Mouse (Mus musculus) right cerebral cortex, adult 18-20 months (tissue): ENCODE data around the gene Pum2.

Source experiments
- DNase-seq: peaks from one replicate; pipeline ENCODE4 v3.0.0; 2022; ENCODE audit warnings: mixed read lengths

Pum2 gene

DNA sequence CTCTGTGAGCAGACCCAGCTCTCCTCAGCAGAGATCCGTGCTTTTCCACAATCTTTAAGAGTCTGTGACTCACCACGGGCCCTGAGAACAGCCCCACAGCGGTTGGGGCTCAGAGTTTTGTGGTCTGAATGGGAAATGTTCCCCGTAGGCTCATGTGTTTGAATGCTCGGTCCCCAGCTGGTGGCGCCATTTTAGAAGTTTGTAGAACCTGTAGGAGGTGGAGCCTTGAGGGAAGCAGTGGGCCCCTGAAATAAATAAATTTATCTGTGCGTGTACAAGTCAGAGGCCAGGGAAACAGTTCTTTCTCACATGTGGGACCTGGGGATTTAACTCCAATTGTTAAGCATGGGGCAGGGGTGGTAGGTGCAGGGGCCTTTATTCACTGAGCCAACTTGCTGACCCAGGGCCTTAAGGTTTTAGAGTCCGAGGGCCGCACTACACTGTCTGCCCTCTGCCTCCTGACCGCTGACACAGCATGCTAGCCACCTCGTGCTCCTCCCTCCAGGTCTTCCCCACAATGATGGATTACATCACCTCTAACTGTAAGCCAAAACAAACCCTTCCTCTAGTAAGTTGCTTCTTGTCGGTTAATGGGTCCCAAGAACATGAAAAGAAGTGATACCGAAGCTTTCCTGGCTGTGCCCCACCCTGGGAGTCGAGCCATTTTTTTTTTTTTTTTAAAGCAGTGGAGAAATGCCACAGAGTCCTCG, 90.4 kb downstream of the Pum2 start:
- DNase-seq, result no peak

DNA sequence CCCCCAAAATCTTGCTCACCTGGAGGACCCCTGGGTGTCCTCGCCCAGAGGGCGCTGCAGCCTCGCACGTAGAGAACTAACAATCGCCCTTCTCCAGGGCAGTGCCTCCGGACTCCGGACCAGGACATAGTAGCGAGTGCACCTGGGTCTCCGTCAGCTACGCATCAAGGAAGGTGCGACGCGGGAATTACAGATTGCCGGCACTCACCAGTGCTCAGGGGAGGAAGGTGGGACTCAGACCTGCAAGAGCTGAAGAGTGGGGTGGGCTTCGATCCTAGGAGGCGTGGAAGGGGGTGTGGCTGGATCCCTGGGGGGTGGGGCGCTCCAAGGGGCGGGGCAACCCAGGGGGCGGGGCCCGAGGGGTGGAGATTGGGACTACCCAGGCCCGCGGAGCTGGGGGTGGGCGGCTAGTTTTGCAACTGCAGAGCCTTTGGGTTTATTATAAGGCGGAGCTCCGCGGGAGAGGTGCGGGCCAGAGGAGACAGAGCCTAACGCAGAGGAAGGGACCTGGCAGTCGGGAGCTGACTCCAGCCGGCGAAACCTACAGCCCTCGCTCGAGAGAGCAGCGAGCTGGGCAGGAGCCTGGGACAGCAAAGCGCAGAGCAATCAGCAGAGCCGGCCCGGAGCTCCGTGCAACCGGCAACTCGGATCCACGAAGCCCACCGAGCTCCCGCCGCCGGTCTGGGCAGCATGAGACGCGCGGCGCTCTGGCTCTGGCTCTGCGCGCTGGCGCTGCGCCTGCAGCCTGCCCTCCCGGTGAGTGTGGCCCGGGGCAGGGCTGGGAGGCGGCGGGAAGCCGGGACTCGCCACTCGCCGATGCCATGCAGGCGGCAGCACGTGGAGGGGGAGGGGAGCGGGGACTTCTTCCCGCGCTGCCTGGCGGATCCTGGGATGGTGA, 97.3 kb downstream of the Pum2 start, which contains the start of gene Sdc1:
Gene Sdc1, plus strand, starts transcription at position 378 of the 898 bp plus-strand sequence.
- DNase-seq, result peak; percentile 30

DNA sequence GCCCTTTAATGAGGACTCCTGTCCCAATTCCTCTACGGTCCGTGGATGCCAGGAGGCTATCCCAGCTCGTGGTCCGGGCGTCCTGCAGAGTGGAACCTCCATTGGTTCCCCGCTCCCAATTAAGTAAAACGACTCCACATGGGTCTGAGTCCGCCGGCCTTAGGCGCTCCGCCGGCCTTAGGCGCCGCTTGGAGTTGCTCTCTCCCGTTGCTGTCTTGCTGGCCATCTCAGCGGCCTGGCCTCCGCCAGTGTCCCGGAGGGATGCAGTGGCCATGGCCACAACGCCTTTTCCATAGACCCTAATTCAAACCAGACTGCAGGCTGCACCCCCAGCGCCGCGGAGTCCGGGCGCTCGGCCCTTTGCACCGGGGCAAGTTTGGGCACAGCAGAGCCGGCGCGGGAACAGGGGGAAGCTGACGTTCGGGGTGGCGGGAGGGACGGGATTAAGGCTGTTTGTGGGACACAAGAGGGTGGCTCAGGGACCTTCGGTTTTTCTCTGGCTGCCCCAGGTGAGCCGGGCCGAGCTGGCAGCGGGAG, 98.0 kb downstream of the Pum2 start:
- DNase-seq, result no peak

DNA sequence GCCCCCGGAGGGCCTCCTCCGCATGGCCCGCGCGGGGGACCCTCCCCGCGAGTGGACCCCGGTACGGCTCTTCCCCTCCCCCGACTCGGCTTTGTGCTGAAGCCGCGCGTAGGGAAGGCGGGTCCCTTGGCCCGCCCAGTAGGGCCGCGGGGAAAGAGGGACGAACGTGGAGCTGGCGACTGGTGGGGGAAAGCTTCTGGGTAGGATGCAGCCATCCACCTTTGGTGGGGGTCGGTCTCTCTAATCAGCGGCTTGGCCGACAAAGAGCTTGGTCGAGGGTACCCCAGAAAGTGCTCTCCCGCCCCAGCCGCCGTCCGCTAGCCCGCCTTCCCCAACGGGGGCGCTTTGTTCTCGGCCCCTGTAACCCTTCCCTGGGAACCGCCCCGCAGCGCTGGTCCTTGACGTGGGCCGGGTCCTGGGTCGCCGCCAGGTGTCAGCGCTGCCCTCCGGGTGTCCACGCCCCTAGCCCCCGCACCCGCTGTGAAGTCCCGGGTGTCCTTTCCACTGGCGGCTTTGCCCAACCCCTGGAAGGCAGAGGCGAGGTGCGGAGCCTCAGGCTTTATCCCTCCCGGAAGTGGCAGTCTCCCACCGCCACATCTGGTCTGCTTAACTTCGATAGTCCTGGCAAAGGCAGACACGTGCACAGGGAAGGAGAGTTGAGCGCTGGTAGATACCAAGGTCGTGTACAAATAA, 98.7 kb downstream of the Pum2 start:
- no peak for DNase-seq

DNA sequence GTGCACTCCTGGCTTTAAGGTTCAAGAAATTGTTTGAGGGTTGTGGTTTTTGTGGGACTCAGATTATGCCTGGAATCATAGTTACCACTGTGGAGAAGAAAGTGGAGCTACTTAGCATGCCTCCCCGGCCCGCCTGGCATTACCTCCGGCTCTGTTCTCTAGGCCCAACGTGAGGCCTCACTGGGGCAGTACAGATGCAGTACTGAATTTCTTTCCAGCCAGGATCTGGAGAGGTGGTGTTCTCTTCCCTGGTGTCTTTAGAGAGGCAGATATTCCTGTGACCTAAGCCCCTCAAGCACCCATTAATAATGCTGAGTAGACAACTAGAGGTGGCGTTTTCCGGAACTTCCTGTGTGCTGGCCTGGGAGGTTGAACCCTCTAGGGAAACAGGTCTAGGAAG, 99.4 kb downstream of the Pum2 start:
- DNase-seq, result no peak

GRCm38 (mm10) chr12:8774183-8774582, 100.2 kb downstream of the Pum2 start:
- no peak for DNase-seq

DNA sequence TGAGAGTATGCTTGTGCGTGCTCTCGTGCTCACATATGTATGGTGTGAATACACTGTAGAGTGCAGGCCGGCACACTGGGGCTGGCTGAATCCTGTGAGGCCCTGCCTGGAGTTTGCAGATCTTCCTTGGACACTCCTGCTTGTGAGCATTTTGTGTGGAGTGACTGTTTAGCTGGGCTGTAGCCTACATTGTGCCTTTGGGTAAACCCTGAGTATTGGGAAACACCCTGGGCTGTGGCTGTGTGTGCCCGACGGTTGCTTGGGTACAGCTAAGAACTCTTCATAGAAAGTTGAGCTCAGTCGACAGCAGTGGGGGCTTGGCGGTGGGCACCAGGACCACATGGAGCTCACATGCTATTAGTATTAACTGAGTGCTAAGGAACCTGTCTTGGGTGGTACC, 102.3 kb downstream of the Pum2 start:
- DNase-seq, result no peak

GRCm38 (mm10) chr12:8776741-8777140, 102.8 kb downstream of the Pum2 start:
- no peak for DNase-seq

DNA sequence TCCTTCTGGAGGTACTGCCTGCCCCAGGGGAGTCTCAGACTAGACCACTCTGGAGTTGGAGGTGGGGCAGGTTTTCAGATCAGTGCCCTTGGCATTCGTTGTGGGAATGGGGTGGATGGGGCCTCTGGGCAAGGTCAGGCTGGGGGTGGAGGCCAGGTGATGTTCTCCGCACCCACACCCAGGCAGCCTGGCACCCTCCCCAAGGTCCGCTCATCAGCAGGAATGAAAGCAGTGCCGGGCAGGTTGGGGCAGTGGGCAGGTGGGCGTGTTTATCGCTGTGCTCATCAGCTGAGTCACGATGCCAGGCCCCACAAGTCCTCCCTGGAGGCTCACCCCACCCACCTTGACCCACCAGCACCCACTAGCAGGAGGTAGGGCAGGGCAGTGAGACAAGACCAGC, 104.2 kb downstream of the Pum2 start:
- DNase-seq, result no peak

DNA sequence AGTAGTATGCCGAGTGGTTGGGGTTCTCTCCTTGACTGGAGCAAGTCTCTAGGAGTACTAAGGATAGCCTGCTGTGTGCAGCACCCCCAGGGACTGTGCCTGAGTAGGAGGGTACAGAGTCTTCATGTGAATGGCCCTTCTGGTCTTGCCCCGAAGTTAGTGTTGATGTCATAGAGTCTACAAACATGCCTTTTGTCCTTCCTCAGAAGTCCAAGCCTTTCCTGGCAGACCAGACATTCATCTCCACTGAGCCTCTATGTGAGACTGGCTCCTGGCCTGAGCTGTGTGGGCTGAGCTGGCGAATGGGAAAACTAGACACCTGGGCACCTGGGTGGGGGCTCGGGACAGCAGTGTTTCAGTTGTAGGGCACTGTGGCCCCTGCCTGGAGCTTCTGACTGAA, 105.9 kb downstream of the Pum2 start:
- DNase-seq, result no peak

DNA sequence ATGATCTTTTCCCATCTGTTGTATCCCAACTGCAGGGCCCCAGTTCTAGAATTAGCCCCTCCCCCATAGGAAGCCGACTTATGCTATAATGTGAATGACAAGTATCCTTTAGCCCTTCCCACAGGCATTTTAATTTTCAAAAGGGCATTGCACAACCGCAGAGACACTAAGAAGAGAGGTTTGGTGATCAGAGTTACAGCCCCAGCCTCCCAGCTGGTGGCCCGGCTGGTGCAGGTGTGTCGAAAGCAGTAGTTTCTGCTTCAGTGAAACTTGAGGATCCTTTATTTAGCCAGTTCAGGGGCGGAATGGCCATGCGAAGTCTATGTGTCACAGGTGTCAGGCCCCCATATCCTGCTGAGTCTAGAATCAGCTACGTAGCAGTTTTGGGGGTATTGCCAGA, 107.2 kb downstream of the Pum2 start:
- DNase-seq, result no peak

GRCm38 (mm10) chr12:8781681-8782378, 107.9 kb downstream of the Pum2 start:
- no peak for DNase-seq

DNA sequence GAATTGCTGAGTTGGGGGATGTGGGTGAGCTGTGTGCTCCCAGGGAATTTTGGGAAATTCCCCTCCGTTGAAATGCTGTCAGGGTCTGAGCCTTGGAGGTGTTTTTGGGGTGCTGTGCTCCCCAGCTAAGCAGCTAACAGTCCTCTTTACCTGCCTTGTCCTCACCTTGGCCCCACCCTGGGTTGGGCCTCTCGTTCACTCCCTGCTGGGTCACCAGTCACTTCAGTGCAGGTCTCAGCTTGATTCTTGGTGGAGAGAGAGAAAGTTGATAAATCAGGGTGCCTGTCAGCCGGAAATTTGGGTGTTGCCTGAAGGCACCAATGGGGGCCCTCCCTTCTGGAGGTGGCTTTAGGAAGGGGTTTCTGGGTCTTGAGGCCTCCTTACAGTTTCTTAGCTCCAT, 108.6 kb downstream of the Pum2 start:
- no peak for DNase-seq

- DNase-seq, result peak; percentile 26
Measured at GRCm38 (mm10) chr12:8784189-8784588, 110.3 kb downstream of the Pum2 start.

DNA sequence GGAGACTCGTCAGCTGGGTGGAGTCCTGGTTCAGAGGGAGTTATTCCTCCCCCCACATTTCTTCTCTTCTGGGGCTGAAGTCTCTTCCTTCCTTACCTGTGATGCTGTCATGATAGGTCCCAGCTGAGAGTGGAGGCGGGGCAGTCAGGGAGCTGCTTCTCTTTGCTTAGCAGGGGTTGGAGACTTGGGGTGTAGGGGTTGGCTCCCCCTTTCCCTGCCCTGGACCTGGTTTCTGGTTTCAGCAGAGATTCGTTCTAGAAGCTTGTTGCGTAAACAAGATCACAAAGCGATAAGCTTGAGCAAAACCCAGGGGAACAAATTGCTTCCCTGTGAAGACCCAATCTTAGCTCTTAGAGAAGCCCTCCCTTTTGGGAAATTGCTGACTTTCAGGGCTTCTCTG, 112.5 kb downstream of the Pum2 start:
- DNase-seq, result no peak

DNA sequence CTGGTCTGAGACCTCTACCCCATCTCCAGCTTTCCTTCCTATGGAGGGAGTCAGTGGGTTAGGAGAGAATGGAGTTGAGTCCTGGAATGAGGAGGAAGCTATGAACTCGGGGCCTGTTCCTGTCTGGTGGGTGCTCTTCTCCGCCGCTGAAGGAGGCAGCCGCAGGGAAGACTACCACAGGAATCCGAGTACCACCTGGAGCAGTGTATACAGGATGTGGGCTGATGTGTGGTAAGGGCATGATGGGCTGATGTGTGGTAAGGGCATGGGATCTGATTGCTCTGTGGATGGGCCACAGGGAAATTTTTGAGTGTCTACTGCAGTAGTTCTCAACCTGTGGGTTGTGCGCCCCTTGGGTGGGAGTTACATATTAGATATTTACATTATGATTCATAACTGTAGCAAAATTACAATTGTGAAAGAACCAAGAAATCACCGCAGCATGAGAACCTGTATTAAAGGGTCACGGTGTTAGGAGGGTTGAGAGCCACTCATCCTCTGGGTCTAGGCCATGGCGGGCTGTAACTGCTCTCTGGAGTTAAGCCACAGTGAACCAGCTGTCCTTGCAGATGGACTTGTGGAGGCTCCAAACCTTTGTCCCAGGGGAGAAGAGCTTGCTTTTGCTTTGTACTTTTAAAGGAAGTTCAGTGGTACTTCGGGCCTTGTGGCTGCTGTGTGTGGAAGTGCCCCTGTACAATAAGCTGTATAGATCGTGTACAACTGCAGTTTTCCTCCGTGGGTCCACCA, 113.2 kb downstream of the Pum2 start:
- DNase-seq, result no peak

DNA sequence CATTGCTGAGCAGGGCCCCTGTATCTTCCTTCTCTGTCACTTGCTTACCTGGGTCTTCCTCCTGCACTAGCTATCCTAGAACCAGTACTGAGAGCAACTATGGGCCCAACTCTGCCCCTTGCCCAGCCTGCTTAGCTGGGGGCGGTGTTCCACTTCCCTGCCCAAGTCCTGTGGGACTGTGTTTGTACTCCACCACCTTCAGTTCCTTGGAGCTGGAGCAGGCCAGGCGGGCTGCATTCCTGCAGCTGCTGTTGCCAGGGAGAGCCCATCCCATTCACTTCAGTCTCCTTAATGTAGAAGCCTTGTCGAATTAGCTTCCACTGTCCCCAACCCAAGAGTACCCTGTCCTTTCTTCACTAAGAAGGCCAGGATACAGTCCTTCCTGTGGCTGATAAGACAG, 114.5 kb downstream of the Pum2 start:
- no peak for DNase-seq

DNA sequence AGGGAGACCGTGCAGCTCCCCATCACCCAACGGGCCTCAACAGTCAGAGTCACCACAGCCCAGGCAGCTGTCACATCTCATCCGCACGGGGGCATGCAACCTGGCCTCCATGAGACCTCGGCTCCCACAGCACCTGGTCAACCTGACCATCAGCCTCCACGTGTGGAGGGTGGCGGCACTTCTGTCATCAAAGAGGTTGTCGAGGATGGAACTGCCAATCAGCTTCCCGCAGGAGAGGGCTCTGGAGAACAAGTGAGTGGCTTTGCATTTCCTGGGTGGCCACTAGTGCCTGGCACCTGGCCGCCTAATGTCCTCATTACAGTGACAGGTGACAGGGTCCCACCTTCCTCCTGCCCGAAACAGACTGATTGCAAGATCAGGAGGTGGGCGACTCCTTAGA, 116.7 kb downstream of the Pum2 start:
- no peak for DNase-seq

- DNase-seq, result no peak
Measured at GRCm38 (mm10) chr12:8793410-8794051, 119.6 kb downstream of the Pum2 start.

- DNase-seq, result no peak
Measured at GRCm38 (mm10) chr12:8797936-8798335, 124.0 kb downstream of the Pum2 start.

- DNase-seq, result no peak
Measured at GRCm38 (mm10) chr12:8798486-8799020, 124.6 kb downstream of the Pum2 start.
